Mouse (Mus musculus) midbrain, embryonic 14.5 days (tissue): Measurements from ENCODE around the gene Mettl5. TPM values are rescaled to one million over a fixed set of nuclear protein-coding genes. Genes with fewer than 3 reads are reported as not detected.

Source experiments
- ATAC-seq: fragments of 200-750 bp; cut with Nextera tagmentation; 2 replicates; pipeline ENCODE4 v1.8.0; 2017; ENCODE audit warnings: moderate number of reproducible peaks, moderate library complexity; ENCODE audit not compliant: low FRiP score, low TSS enrichment
- DNase-seq: peaks from one replicate; pipeline ENCODE4 v3.0.0-alpha.2; 2015
- H3K27ac ChIP-seq: fragments of 300-500 bp; sonication (generic); replicated peaks from 2 replicates; pipeline ENCODE4 v1.5.1; 2014; ENCODE audit warnings: mild to moderate bottlenecking, low read depth, low read length, moderate library complexity
- H3K27me3 ChIP-seq: fragments of 300-500 bp; sonication (generic); 2 replicates; pipeline ENCODE4 v1.6.1; 2014; ENCODE audit warnings: low read length, control low read depth, mixed read lengths; ENCODE audit not compliant: control insufficient read depth, insufficient read depth
- H3K36me3 ChIP-seq: fragments of 300-500 bp; sonication (generic); 2 replicates; pipeline ENCODE4 v1.6.1; 2014; ENCODE audit warnings: low read length, control low read depth; ENCODE audit not compliant: control insufficient read depth, insufficient read depth
- H3K4me1 ChIP-seq: fragments of 300-500 bp; sonication (generic); 2 replicates; pipeline ENCODE4 v1.6.1; 2014; ENCODE audit warnings: mild to moderate bottlenecking, antibody characterized with exemption, low read length, control low read depth; ENCODE audit not compliant: control insufficient read depth, insufficient read depth
- H3K4me2 ChIP-seq: fragments of 300-500 bp; sonication (generic); 2 replicates; pipeline ENCODE4 v1.6.1; 2014; ENCODE audit warnings: mild to moderate bottlenecking, low read length, moderate library complexity
- H3K4me3 ChIP-seq: fragments of 300-500 bp; sonication (generic); replicated peaks from 2 replicates; pipeline ENCODE4 v1.5.1; 2014; ENCODE audit warnings: low read depth, low read length
- H3K9ac ChIP-seq: fragments of 300-500 bp; sonication (generic); replicated peaks from 2 replicates; pipeline ENCODE4 v1.6.1; 2014; ENCODE audit warnings: mild to moderate bottlenecking, low read length, moderate library complexity
- H3K9me3 ChIP-seq: fragments of 300-500 bp; sonication (generic); 2 replicates; pipeline ENCODE4 v1.6.1; 2016; ENCODE audit warnings: low read length, control low read depth, mixed read lengths; ENCODE audit not compliant: control insufficient read depth
- WGBS: fragments of 180-500 bp; shearing (Covaris S2); extraction: QIAGEN DNeasy Blood & Tissue Kit; methylation state at CpG from one replicate; pipeline ENCODE4 v1.1.7; 2014; 5-methylcytosine and 5-hydroxymethylcytosine counted together
- polyA plus RNA-seq: library from polyadenylated mRNA; unstranded; fragments of >200 nt; fragmentation: Nextera tagmentation; extraction: Ambion mirVana; gene quantifications from 2 replicates; pipeline ENCODE4 v1.2.1, GENCODE M21; 2014

Mettl5 gene
- polyA plus RNA-seq, 1 experiment from 2014 or later, result 27.7 TPM

DNA sequence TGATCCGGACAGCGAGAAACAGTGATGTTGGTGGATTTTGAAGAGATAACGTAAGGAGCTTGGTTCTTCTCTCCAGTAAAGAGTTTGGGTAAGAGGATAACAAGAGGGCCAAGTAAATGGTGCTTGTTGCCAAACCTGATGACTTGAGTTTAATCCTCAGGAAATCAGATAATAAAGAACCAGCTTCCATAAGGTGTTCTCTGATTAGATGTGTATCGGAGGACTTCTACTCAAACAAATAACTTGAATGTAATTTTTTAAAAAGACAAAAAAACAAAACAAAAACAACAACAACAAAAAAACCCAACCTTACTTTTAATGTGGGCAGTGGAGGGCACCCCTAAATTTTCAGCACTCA, 10.8 kb upstream of the Mettl5 start:
- H3K9ac ChIP-seq, result no peak overlapping the region
- ATAC-seq (no peak), DNase-seq (no peak)
- no peaks in the 10 kb centered on the region for H3K27me3 ChIP-seq
- peaks cover 1% of the 10 kb centered on the region; the same call in 1 of the 2 replicates for H3K36me3 ChIP-seq
- 94% methylated on average over 4 of the region's 4 CpGs for WGBS
- no peaks in the 10 kb centered on the region for H3K9me3 ChIP-seq
- H3K27ac ChIP-seq, result no peak overlapping the region
- H3K4me1 ChIP-seq, result peaks cover 10% of the 10 kb centered on the region; the same call in 1 of the 2 replicates
- H3K4me3 ChIP-seq, result no peak overlapping the region
- no peak overlapping the region for H3K4me2 ChIP-seq

DNA sequence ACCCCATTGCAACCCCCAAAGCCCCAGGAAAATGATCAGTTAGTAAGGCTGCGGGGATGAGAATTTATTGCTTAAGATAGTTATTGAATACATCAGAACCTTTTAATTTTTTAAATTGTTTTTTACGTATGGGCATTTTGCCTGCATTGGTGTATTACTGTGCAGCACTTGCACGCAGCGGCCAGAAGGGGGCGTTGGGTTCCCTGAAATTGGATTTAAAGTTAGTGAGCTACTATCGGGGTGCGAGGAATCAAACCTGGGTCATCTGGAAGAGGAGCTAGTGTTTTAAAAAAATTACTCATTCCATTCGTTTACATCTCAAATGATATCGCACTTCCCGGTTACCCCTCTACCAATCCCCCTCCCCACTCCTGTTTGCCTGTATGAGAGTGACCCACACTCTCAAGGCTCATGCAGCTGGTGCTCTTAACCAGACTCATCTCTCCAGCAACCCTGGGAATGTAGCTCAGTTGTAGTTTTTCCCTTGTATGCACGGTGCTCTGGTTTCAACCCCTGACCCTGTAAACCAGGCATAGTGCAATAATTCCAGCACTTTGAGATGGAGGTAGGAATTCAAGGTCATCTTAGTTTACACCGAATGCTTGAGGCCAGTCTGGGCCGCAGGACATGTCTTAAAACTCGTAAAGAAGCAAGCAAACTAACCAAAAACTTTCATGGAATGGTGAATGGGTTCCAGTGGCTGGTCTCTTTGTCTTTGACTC, 10.2 kb upstream of the Mettl5 start:
- Histone ChIP-seq H3K9me3 (no peaks in the 10 kb centered on the region), H3K4me3 (no peak overlapping the region), H3K27me3 (no peaks in the 10 kb centered on the region), H3K36me3 (no peaks in the 10 kb centered on the region), H3K27ac (no peak overlapping the region), H3K4me1 (peaks cover 10% of the 10 kb centered on the region; the same call in 1 of the 2 replicates), H3K4me2 (no peak overlapping the region), H3K9ac (no peak overlapping the region)
- 59% methylated on average over 14 of the region's 14 CpGs for WGBS
- DNase-seq, result no peak
- ATAC-seq, result no peak

DNA sequence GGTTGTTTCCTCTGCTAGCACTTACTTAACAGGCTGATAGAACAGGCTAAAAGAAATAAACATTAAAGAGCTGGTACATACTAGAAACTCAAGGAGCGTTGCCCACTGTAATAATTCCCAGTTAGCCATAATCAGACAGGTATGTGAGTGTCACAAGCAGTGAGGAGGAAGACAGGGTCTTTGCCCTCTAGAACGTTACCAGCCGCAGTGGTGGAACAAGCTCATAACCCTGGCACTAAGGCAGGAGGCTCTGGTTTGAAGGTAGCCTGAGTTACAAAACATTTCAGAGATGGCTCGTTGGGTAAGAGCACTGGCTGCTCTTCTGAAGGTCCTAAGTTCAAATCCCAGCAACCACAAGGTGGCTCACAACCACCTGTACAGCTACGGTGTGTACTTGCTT, 8.5 kb upstream of the Mettl5 start:
- 91% methylated on average over 5 of the region's 5 CpGs for WGBS
- Histone ChIP-seq H3K27me3 (no peaks in the 10 kb centered on the region), H3K27ac (no peak overlapping the region), H3K36me3 (no peaks in the 10 kb centered on the region), H3K9me3 (no peaks in the 10 kb centered on the region), H3K4me1 (peaks cover 5% of the 10 kb centered on the region; the same call in 1 of the 2 replicates), H3K4me3 (no peak overlapping the region), H3K9ac (no peak overlapping the region), H3K4me2 (no peak overlapping the region)
- no peak for ATAC-seq
- DNase-seq, result no peak

DNA sequence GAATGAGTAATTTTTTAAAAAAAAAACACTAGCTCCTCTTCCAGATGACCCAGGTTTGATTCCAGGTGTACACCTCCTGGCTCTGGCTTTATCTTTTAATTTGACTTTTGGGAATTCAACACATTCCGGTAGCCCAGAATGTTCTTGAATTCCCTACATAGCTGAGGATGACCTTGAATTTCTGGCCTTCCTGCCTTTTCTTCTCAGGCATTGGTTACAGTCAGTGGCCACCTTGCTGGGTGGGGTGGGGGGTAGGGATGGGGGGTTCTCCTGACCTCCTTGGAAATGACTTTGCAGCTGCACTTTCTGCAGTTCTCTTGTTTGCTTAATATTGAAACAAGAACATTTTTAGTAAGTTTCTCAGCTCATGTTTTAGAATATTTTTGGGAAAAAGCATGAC, 7.7 kb upstream of the Mettl5 start:
- no peak overlapping the region for H3K9ac ChIP-seq
- DNase-seq (no peak), ATAC-seq (no peak)
- H3K27me3 ChIP-seq, result no peaks in the 10 kb centered on the region
- no peak overlapping the region for H3K4me3 ChIP-seq
- no peak overlapping the region for H3K27ac ChIP-seq
- 94% methylated on average over 1 of the region's 1 CpGs for WGBS
- H3K4me1 ChIP-seq, result no peaks in the 10 kb centered on the region
- no peak overlapping the region for H3K4me2 ChIP-seq
- H3K36me3 ChIP-seq, result no peaks in the 10 kb centered on the region
- H3K9me3 ChIP-seq, result no peaks in the 10 kb centered on the region

DNA sequence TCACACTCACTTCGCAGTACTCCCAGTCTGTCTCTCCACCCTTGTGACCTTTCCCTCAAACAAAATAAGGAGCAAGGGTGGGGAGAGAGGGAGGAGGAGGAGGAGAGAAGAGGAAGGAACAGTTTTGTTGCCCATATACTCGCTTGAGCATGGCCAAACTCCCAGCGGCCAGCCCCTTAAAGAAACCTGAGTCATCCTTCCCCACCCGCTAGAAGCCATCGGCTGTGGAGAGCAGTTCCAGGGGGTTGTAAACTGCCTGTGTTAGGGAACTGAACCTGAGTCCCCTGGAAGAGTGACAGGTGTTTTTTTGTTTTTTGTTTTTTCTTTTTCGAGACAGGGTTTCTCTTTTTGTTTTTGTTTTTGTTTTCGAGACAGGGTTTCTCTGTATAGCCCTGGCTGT, 5.4 kb upstream of the Mettl5 start:
- Histone ChIP-seq H3K4me3 (no peak overlapping the region), H3K4me1 (peaks cover 2% of the 10 kb centered on the region; the same call in 1 of the 2 replicates), H3K36me3 (no peaks in the 10 kb centered on the region), H3K27me3 (no peaks in the 10 kb centered on the region), H3K9me3 (no peaks in the 10 kb centered on the region), H3K4me2 (no peak overlapping the region), H3K27ac (no peak overlapping the region), H3K9ac (no peak overlapping the region)
- no peak for DNase-seq
- no peak for ATAC-seq
- WGBS, result 77% methylated on average over 7 of the region's 7 CpGs

DNA sequence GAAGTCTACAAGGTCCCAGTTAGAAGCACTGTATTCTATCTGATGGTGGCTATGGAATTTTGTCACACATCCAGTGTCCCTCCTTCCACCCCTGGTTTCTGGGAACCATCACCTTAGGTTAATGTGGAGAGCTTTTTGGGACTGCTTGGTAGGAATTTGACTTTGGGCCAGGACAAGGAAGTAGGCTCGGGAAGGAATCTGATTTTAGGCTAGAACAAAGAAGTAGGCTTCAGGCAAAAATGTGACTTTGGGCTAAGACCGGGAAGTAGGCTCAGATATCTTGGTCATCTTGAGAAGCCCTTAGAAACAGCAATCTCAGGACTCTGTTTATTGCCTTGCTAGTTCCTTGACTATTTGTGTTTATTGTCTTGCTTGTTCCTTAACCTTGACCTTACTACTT, 3.5 kb upstream of the Mettl5 start:
- H3K36me3 ChIP-seq, result no peaks in the 10 kb centered on the region
- no peak overlapping the region for H3K9ac ChIP-seq
- no peak overlapping the region for H3K27ac ChIP-seq
- no peak overlapping the region for H3K4me2 ChIP-seq
- H3K4me1 ChIP-seq, result peaks cover 4% of the 10 kb centered on the region; the same call in 1 of the 2 replicates
- H3K9me3 ChIP-seq, result no peaks in the 10 kb centered on the region
- DNase-seq, result no peak
- ATAC-seq, result no peak
- no peak overlapping the region for H3K4me3 ChIP-seq
- 77% methylated on average over 2 of the region's 2 CpGs for WGBS
- H3K27me3 ChIP-seq, result no peaks in the 10 kb centered on the region

DNA sequence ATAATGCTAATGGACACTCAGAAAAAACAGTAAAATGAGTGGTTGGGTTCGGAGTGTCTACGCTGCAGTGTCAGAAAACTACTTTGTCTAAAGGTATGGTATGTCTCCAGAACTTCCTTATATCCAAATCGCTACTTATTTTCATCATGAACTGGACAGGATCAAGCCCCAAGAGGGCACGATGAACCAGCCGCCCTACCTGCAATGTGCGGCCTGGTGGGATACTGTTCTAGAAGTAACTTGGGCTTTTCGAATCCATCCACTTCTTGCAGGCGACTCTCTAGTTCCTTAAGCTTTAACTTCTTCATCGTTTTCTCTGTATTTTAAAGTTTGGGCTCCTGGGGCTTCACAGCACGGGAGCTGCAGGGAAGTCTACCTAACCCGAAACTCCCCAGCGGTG, 365 bp downstream of the Mettl5 start:
- peak overlapping the region; percentile 53 for H3K4me3 ChIP-seq
- DNase-seq, result no peak
- H3K9ac ChIP-seq, result peak overlapping the region; percentile 63
- H3K9me3 ChIP-seq, result no peaks in the 10 kb centered on the region
- peaks cover 4% of the 10 kb centered on the region; the same call in 1 of the 2 replicates for H3K4me1 ChIP-seq
- H3K36me3 ChIP-seq, result no peaks in the 10 kb centered on the region
- H3K4me2 ChIP-seq, result peak overlapping the region; percentile 65
- ATAC-seq, result no peak; the same call in 1 of the 2 replicates
- H3K27ac ChIP-seq, result 0 out of 2 replicates have a peak overlapping the region, but pooled peaks have one; percentile 26
- 8% methylated on average over 12 of the region's 12 CpGs for WGBS
- H3K27me3 ChIP-seq, result no peaks in the 10 kb centered on the region

DNA sequence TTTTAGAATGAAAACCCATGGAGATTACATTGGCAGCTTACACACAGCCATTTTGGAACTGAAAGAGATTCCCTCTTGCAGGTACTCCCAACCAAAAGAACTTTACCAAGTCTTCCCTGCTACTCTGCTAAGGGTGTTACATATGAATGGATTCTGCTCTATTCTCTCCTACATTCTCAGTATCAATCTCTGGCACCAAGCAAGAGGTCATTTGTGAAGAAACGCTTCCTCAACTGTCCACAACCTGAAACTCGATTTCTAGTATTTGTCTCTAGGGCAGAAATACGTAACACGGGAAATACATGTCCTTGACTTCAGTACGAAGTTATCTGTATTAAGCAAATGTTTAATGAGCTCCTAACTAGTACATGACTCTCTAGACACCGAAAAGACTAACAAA, 834 bp downstream of the Mettl5 start:
- Histone ChIP-seq H3K36me3 (peaks cover 2% of the 10 kb centered on the region; the same call in 1 of the 2 replicates), H3K4me3 (no peak overlapping the region), H3K27ac (no peak overlapping the region), H3K9ac (no peak overlapping the region), H3K4me2 (peak overlapping the region; percentile 65), H3K9me3 (no peaks in the 10 kb centered on the region), H3K4me1 (peaks cover 4% of the 10 kb centered on the region; the same call in 1 of the 2 replicates), H3K27me3 (no peaks in the 10 kb centered on the region)
- 64% methylated on average over 6 of the region's 6 CpGs for WGBS
- ATAC-seq (no peak), DNase-seq (no peak)

DNA sequence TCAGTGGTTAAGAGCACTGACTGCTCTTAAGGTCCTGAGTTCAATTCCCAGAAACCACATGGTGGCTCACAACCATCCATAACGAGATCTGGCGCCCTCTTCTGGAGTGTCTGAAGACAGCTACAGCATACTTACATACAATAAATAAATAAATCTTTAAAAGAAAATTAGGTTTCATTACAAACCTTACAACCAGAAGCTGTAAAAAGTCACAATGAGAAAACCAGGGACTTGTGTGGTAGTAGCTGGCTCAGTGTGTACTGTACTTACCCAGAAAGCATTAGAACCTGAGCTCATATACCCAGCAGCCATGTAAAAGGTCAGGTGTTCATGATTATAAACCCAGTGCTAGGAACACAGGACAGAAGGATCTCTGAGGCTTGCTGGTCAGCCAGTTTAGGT, 1.4 kb downstream of the Mettl5 start:
- ATAC-seq, result no peak
- Histone ChIP-seq H3K9ac (no peak overlapping the region), H3K36me3 (peaks cover 2% of the 10 kb centered on the region; the same call in 1 of the 2 replicates), H3K27me3 (no peaks in the 10 kb centered on the region), H3K9me3 (no peaks in the 10 kb centered on the region), H3K4me3 (no peak overlapping the region), H3K4me1 (peaks cover 4% of the 10 kb centered on the region; the same call in 1 of the 2 replicates), H3K4me2 (no peak overlapping the region), H3K27ac (no peak overlapping the region)
- no peak for DNase-seq
- 81% methylated on average over 2 of the region's 2 CpGs for WGBS
